Mouse (Mus musculus) embryonic facial prominence, embryonic 12.5 days (tissue): ENCODE measurements around the gene Ifit1bl2. TPM values are rescaled to one million over a fixed set of nuclear protein-coding genes. Genes with fewer than 3 reads are reported as not detected.

ENCODE experiments used
- ATAC-seq: fragments of 200-750 bp; cut with Nextera tagmentation; 2 replicates; pipeline ENCODE4 v1.8.0; 2017; ENCODE audit not compliant: insufficient number of reproducible peaks, insufficient read depth, low FRiP score, low TSS enrichment
- H3K27ac ChIP-seq: fragments of 300-500 bp; sonication (generic); 2 replicates; pipeline ENCODE4 v1.5.1; 2016; ENCODE audit warnings: mild to moderate bottlenecking
- H3K27me3 ChIP-seq: fragments of 300-500 bp; sonication (generic); 2 replicates; pipeline ENCODE4 v1.6.1; 2016; ENCODE audit warnings: mild to moderate bottlenecking, moderate library complexity
- H3K36me3 ChIP-seq: fragments of 300-500 bp; sonication (generic); 2 replicates; pipeline ENCODE4 v1.6.1; 2016; ENCODE audit warnings: mild to moderate bottlenecking
- H3K4me1 ChIP-seq: fragments of 300-500 bp; sonication (generic); 2 replicates; pipeline ENCODE4 v1.6.1; 2016
- H3K4me2 ChIP-seq: fragments of 300-500 bp; sonication (generic); replicated peaks from 2 replicates; pipeline ENCODE4 v1.6.1; 2016; ENCODE audit warnings: mild to moderate bottlenecking, moderate library complexity
- H3K4me3 ChIP-seq: fragments of 300-500 bp; sonication (generic); 2 replicates; pipeline ENCODE4 v1.5.1; 2016; ENCODE audit warnings: mild to moderate bottlenecking
- H3K9ac ChIP-seq: fragments of 300-500 bp; sonication (generic); 2 replicates; pipeline ENCODE4 v1.6.1; 2016; ENCODE audit warnings: mild to moderate bottlenecking, moderate library complexity
- H3K9me3 ChIP-seq: fragments of 300-500 bp; sonication (generic); 2 replicates; pipeline ENCODE4 v1.6.1; 2016; ENCODE audit warnings: mild to moderate bottlenecking, moderate library complexity
- WGBS: fragments of 180-500 bp; shearing (Covaris S2); methylation state at CpG from one replicate; pipeline ENCODE4 v1.1.7; 2016; 5-methylcytosine and 5-hydroxymethylcytosine counted together
- polyA plus RNA-seq: library from polyadenylated mRNA; unstranded; fragments of >200 nt; fragmentation: Nextera tagmentation; extraction: Ambion mirVana; gene quantifications from 2 replicates; pipeline ENCODE4 v1.2.1, GENCODE M21; 2016

Gene Ifit1bl2
- polyA plus RNA-seq: 0.40 TPM in 1 of 2 replicates, not detected in the other

GRCm38 (mm10) chr19:34640623-34641022 is at the start of gene Ifit1bl2, which contains the start of gene Ifit1:
TSS of gene Ifit1bl2 (minus strand) at chr19:34640743.
TSS of gene Ifit1 (plus strand) at chr19:34640871.
- no peak within 1 kb of the TSS for H3K27ac ChIP-seq
- H3K36me3 ChIP-seq: no peaks in the 10 kb centered on the region
- H3K4me1 ChIP-seq: peaks cover 6% of the 10 kb centered on the region; the same call in 1 of the 2 replicates
- H3K27me3 ChIP-seq: 0 out of 2 replicates have a peak, but pooled peaks cover 6% of the 10 kb centered on the region
- 0 out of 2 replicates have a peak within 1 kb of the TSS, but pooled peaks have one; percentile 17 for H3K4me2 ChIP-seq
- no peak within 1 kb of the TSS for H3K4me3 ChIP-seq
- no peak for ATAC-seq
- WGBS: 43% methylated on average over 4 of the region's 4 CpGs
- H3K9ac ChIP-seq: no peak within 1 kb of the TSS
- H3K9me3 ChIP-seq: no peaks in the 10 kb centered on the region

- Histone ChIP-seq H3K4me3 (no peak overlapping the region), H3K9me3 (no peaks in the 10 kb centered on the region), H3K4me2 (no peak overlapping the region), H3K4me1 (no peaks in the 10 kb centered on the region), H3K36me3 (no peaks in the 10 kb centered on the region), H3K27ac (no peak overlapping the region), H3K9ac (no peak overlapping the region), H3K27me3 (no peaks in the 10 kb centered on the region)
- ATAC-seq: no peak
- WGBS: 98% methylated on average over 1 of the region's 1 CpGs
Measured at GRCm38 (mm10) chr19:34685530-34685929, 45.0 kb upstream of the Ifit1bl2 start.

GRCm38 (mm10) chr19:34684857-34685256 is 44.3 kb upstream of the Ifit1bl2 start:
- H3K27me3 ChIP-seq: no peaks in the 10 kb centered on the region
- no peak for ATAC-seq
- no peak overlapping the region for H3K9ac ChIP-seq
- 54% methylated on average over 1 of the region's 1 CpGs for WGBS
- no peaks in the 10 kb centered on the region for H3K9me3 ChIP-seq
- H3K4me3 ChIP-seq: no peak overlapping the region
- H3K4me1 ChIP-seq: no peaks in the 10 kb centered on the region
- no peak overlapping the region for H3K27ac ChIP-seq
- H3K4me2 ChIP-seq: no peak overlapping the region
- H3K36me3 ChIP-seq: no peaks in the 10 kb centered on the region

GRCm38 (mm10) chr19:34678428-34678827 is 37.9 kb upstream of the Ifit1bl2 start:
- no peaks in the 10 kb centered on the region for H3K36me3 ChIP-seq
- H3K27ac ChIP-seq: no peak overlapping the region
- H3K4me3 ChIP-seq: no peak overlapping the region
- no peak for ATAC-seq
- H3K9me3 ChIP-seq: no peaks in the 10 kb centered on the region
- H3K4me1 ChIP-seq: no peaks in the 10 kb centered on the region
- H3K27me3 ChIP-seq: no peaks in the 10 kb centered on the region
- H3K4me2 ChIP-seq: no peak overlapping the region
- WGBS: 90% methylated on average over 4 of the region's 4 CpGs
- H3K9ac ChIP-seq: no peak overlapping the region

GRCm38 (mm10) chr19:34673476-34673875 is 32.9 kb upstream of the Ifit1bl2 start:
- ATAC-seq: no peak
- Histone ChIP-seq H3K4me1 (no peaks in the 10 kb centered on the region), H3K9ac (no peak overlapping the region), H3K9me3 (no peaks in the 10 kb centered on the region), H3K4me2 (no peak overlapping the region), H3K27me3 (no peaks in the 10 kb centered on the region), H3K36me3 (no peaks in the 10 kb centered on the region), H3K4me3 (no peak overlapping the region), H3K27ac (no peak overlapping the region)
- WGBS: 74% methylated on average over 7 of the region's 7 CpGs

- no peak overlapping the region for H3K27ac ChIP-seq
- H3K9me3 ChIP-seq: no peaks in the 10 kb centered on the region
- no peaks in the 10 kb centered on the region for H3K27me3 ChIP-seq
- WGBS: 2% methylated on average over 5 of the region's 5 CpGs
- no peak overlapping the region for H3K4me2 ChIP-seq
- ATAC-seq: no peak
- H3K4me3 ChIP-seq: no peak overlapping the region
- no peak overlapping the region for H3K9ac ChIP-seq
- no peaks in the 10 kb centered on the region for H3K4me1 ChIP-seq
- no peaks in the 10 kb centered on the region for H3K36me3 ChIP-seq
Measured at GRCm38 (mm10) chr19:34666127-34666526, 25.6 kb upstream of the Ifit1bl2 start.

GRCm38 (mm10) chr19:34662740-34663139 is 22.2 kb upstream of the Ifit1bl2 start:
- Histone ChIP-seq H3K4me2 (peak overlapping the region; percentile 44), H3K4me3 (no peak overlapping the region), H3K9ac (no peak overlapping the region), H3K27ac (no peak overlapping the region), H3K4me1 (no peaks in the 10 kb centered on the region), H3K27me3 (no peaks in the 10 kb centered on the region), H3K36me3 (no peaks in the 10 kb centered on the region), H3K9me3 (no peaks in the 10 kb centered on the region)
- no peak for ATAC-seq
- WGBS: 47% methylated on average over 5 of the region's 5 CpGs

GRCm38 (mm10) chr19:34662067-34662507 is 21.5 kb upstream of the Ifit1bl2 start:
- Histone ChIP-seq H3K36me3 (no peaks in the 10 kb centered on the region), H3K9ac (no peak overlapping the region), H3K4me2 (peak overlapping the region; percentile 44), H3K27me3 (no peaks in the 10 kb centered on the region), H3K27ac (no peak overlapping the region), H3K4me3 (peak overlapping the region; percentile 31), H3K4me1 (no peaks in the 10 kb centered on the region), H3K9me3 (no peaks in the 10 kb centered on the region)
- WGBS: 16% methylated on average over 13 of the region's 13 CpGs
- 0 out of 2 replicates have a peak, but pooled peaks have one; percentile 69 for ATAC-seq

GRCm38 (mm10) chr19:34656511-34657298 is 16.2 kb upstream of the Ifit1bl2 start:
- ATAC-seq: 0 out of 2 replicates have a peak, but pooled peaks have one; percentile 52
- H3K4me3 ChIP-seq: no peak overlapping the region
- WGBS: 26% methylated on average over 2 of the region's 2 CpGs
- H3K9ac ChIP-seq: no peak overlapping the region
- no peak overlapping the region for H3K27ac ChIP-seq
- H3K4me2 ChIP-seq: no peak overlapping the region
- H3K9me3 ChIP-seq: no peaks in the 10 kb centered on the region
- no peaks in the 10 kb centered on the region for H3K27me3 ChIP-seq
- no peaks in the 10 kb centered on the region for H3K36me3 ChIP-seq
- no peaks in the 10 kb centered on the region for H3K4me1 ChIP-seq

GRCm38 (mm10) chr19:34655227-34655805 is 14.8 kb upstream of the Ifit1bl2 start:
- Histone ChIP-seq H3K4me1 (no peaks in the 10 kb centered on the region), H3K9ac (no peak overlapping the region), H3K4me2 (no peak overlapping the region), H3K27me3 (no peaks in the 10 kb centered on the region), H3K4me3 (no peak overlapping the region), H3K27ac (no peak overlapping the region), H3K36me3 (no peaks in the 10 kb centered on the region), H3K9me3 (no peaks in the 10 kb centered on the region)
- no peak for ATAC-seq
- 79% methylated on average over 10 of the region's 10 CpGs for WGBS

GRCm38 (mm10) chr19:34650997-34651396 is 10.5 kb upstream of the Ifit1bl2 start:
- Histone ChIP-seq H3K36me3 (no peaks in the 10 kb centered on the region), H3K4me3 (no peak overlapping the region), H3K9ac (no peak overlapping the region), H3K27me3 (no peaks in the 10 kb centered on the region), H3K4me2 (no peak overlapping the region), H3K4me1 (no peaks in the 10 kb centered on the region), H3K27ac (no peak overlapping the region), H3K9me3 (no peaks in the 10 kb centered on the region)
- ATAC-seq: no peak
- WGBS: 87% methylated on average over 6 of the region's 6 CpGs

GRCm38 (mm10) chr19:34650276-34650675 is 9.7 kb upstream of the Ifit1bl2 start:
- Histone ChIP-seq H3K27ac (no peak overlapping the region), H3K9me3 (no peaks in the 10 kb centered on the region), H3K4me2 (no peak overlapping the region), H3K9ac (no peak overlapping the region), H3K36me3 (no peaks in the 10 kb centered on the region), H3K4me1 (no peaks in the 10 kb centered on the region), H3K4me3 (no peak overlapping the region), H3K27me3 (no peaks in the 10 kb centered on the region)
- 89% methylated on average over 3 of the region's 3 CpGs for WGBS
- no peak for ATAC-seq
